Mouse (Mus musculus): ENCODE measurements around the gene Vmn2r-ps159. TPM values are rescaled to one million over a fixed set of nuclear protein-coding genes. Genes with fewer than 3 reads are reported as not detected.
"Not testable (repeated sequence)": the region's sequence is repeated elsewhere in the genome, so short reads cannot be mapped to it uniquely, and the experiment has no call there.

Gene Vmn2r-ps159
- not detected in 2 replicates for polyA plus RNA-seq (2015; fragmentation: Nextera tagmentation; extraction: Ambion mirVana)

DNA sequence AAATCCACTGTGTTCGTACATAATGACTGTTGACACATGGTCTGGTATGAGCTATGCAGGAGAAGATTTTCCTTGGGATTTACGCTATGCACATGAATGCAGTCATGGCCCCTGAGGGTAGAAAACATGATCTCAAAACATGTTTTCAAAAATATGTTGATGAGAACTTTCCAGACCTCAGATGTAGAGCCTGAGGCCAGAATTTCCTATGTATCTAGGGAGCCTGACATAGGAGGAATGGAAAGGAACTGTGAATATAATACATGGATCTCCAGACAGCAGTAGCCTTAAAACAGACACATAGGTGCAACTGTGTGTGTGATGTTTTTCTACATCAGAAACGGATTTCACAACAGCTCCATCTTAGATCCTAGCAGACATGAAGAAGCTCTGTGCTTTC lies at the start of gene Vmn2r-ps159:
Gene Vmn2r-ps159, plus strand, starts transcription at position 301 of the 400 bp plus-strand sequence.
- not testable (repeated sequence) for H3K9ac ChIP-seq (replicated peaks); H3K4me1 ChIP-seq (ENCODE audit: insufficient read depth); H3K4me2 ChIP-seq (ENCODE audit: low read depth, low read length); DNase-seq; ATAC-seq; H3K27me3 ChIP-seq (ENCODE audit: insufficient read depth, low read length); H3K9me3 ChIP-seq (ENCODE audit: low read length); H3K27ac ChIP-seq (ENCODE audit: low read depth); H3K4me3 ChIP-seq (ENCODE audit: low read depth, low read length); H3K36me3 ChIP-seq (replicated peaks; ENCODE audit: insufficient read depth, low read length)
- WGBS (ENCODE audit: insufficient replicate concordance), result 64% methylated on average over 3 of the region's 3 CpGs

DNA sequence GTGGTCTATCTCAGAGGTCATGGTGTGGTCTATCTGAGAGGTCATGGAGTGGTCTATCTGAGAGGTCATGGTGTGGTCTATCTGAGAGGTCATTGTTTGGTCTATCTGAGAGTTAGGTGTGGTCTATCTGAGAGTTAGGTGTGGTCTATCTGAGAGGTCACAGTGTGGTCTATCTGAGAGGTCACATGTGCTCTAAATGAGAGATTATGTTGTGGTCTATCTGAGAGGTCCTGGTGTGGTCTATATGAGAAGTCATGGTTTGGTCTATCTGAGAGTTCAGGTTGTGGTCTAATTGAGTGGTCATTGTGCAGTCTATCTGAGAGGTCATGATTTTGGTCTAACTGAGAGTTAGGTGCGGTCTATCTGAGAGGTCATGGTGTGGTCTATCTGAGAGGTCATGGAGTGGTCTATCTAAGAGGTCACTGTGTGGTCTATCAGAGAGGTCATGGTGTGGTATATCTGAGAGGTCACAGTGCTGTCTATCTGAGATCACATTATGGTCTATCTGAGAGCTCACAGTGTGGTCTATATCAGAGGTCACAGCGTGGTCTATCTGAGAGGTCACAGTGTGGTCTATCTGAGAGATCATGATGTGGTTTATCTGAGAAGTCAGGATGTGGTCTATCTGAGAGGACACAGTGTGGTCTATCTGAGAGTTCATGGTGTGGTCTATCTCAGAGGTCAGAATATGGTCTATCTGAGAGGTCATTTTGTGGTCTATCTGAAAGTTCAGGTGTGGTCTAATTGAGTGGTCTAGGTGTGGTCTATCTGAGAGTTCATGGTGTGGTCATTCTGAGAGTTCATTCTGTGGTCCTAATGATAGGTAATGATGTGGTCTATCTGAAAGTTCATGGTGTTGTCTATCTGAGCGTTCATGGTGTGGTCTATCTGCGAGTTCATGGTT lies 10.9 kb downstream of the Vmn2r-ps159 start:
- H3K4me1 ChIP-seq (ENCODE audit: insufficient read depth); H3K4me2 ChIP-seq (ENCODE audit: low read depth, low read length); DNase-seq; H3K9me3 ChIP-seq (ENCODE audit: low read length); H3K9ac ChIP-seq (replicated peaks); H3K27me3 ChIP-seq (ENCODE audit: insufficient read depth, low read length); H3K36me3 ChIP-seq (replicated peaks; ENCODE audit: insufficient read depth, low read length); H3K4me3 ChIP-seq (ENCODE audit: low read depth, low read length); H3K27ac ChIP-seq (ENCODE audit: low read depth): not testable (repeated sequence)
- peak; percentile 21; the same call in 1 of the 2 replicates for ATAC-seq
- WGBS (ENCODE audit: insufficient replicate concordance), result 71% methylated on average over 4 of the region's 4 CpGs

DNA sequence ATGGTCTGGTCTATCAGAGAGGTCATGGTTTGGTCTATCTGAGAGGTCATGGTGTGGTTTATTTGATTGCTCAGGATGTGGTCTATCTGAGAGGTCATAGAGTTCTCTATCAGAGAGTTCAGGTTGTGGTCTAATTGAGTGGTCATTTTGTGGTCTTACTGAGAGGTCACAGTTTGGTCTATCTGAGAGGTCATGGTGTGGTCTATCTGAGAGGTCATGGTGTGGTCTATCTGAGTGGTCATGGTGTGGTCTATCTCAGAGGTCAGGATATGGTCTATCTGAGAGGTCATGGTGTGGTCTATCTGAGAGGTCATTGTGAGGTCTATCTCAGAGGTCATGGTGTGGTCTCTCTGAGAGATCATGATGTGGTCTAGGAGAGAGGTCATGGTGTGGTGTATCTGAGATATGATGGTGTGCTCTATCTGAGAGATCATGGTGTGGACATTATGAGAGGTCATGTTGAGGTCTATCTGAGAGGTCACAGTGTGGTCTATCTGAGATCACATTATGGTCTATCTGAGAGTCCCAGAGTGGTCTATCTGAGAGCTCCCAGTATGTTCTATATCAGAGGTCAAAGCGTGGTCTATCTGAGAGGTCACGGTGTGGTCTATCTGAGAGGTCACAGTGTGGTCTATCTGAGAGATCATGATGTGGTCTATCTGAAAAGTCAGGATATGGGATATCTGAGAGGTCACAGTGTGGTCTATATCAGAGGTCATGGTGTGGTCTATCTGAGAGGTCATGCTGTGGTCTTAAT lies 11.8 kb downstream of the Vmn2r-ps159 start:
- Histone ChIP-seq H3K27me3 (ENCODE audit: insufficient read depth, low read length) (no peaks in the 10 kb centered on the region), H3K9me3 (ENCODE audit: low read length) (peaks cover 6% of the 10 kb centered on the region; the same call in 1 of the 2 replicates), H3K4me1 (ENCODE audit: insufficient read depth) (no peaks in the 10 kb centered on the region), H3K4me2 (ENCODE audit: low read depth, low read length) (no peak overlapping the region), H3K9ac (replicated peaks) (no peak overlapping the region), H3K4me3 (ENCODE audit: low read depth, low read length) (no peak overlapping the region), H3K36me3 (replicated peaks; ENCODE audit: insufficient read depth, low read length) (no peaks in the 10 kb centered on the region), H3K27ac (ENCODE audit: low read depth) (no peak overlapping the region)
- TF ChIP-seq EP300 (IDR thresholded peaks at IDR 0.05; ENCODE audit: low read depth) (no peak), CTCF (IDR thresholded peaks at IDR 0.05; ENCODE audit: low read depth) (no peak)
- DNase-seq (peak; percentile 55), ATAC-seq (peak; percentile 53)
- 82% methylated on average over 2 of the region's 2 CpGs for WGBS (ENCODE audit: insufficient replicate concordance)

- Histone ChIP-seq H3K36me3 (replicated peaks; ENCODE audit: insufficient read depth, low read length) (no peaks in the 10 kb centered on the region), H3K4me3 (ENCODE audit: low read depth, low read length) (no peak overlapping the region), H3K9ac (replicated peaks) (no peak overlapping the region), H3K27ac (ENCODE audit: low read depth) (no peak overlapping the region), H3K4me1 (ENCODE audit: insufficient read depth) (no peaks in the 10 kb centered on the region), H3K9me3 (ENCODE audit: low read length) (peaks cover 6% of the 10 kb centered on the region; the same call in 1 of the 2 replicates), H3K4me2 (ENCODE audit: low read depth, low read length) (no peak overlapping the region), H3K27me3 (ENCODE audit: insufficient read depth, low read length) (no peaks in the 10 kb centered on the region)
- DNase-seq (no peak), ATAC-seq (peak; percentile 15)
- WGBS (ENCODE audit: insufficient replicate concordance), result 81% methylated on average over 1 of the region's 1 CpGs
- TF ChIP-seq CTCF (IDR thresholded peaks at IDR 0.05; ENCODE audit: low read depth), result no peak
- TF ChIP-seq EP300 (IDR thresholded peaks at IDR 0.05; ENCODE audit: low read depth), result no peak
Measured at GRCm38 (mm10) chr4:156343332-156343731, 12.4 kb downstream of the Vmn2r-ps159 start.

DNA sequence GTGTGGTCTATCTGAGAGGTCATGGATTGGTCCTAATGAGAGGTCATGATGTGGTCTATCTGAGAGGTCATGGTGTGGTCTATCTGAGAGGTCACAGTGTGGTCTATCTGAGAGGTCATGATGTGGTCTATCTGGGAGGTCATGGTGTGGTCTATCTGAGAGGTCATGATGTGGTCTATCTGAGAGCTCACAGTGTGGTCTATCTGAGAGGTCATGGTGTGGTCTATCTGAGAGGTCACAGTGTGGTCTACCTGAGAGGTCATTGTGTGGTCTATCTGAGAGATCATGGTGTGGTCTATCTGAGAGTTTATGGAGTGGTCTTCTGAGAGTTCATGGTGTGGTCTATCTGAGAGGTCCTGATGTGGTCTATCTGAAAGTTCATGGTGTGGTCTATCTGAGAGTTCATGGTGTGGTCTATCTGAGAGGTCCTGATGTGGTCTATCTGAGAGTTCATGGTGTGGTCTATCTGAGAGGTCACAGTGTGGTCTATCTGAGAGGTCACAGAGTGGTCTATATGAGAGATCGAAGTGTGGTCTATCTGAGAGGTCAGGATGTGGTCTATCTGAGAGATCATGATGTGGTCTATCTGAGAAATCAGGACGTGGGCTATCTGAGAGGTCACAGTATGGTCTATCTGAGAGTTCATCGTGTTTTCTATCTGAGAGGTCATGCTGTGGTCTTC lies 26.0 kb downstream of the Vmn2r-ps159 start:
- H3K27me3 ChIP-seq (ENCODE audit: insufficient read depth, low read length); DNase-seq; H3K9me3 ChIP-seq (ENCODE audit: low read length); H3K36me3 ChIP-seq (replicated peaks; ENCODE audit: insufficient read depth, low read length); H3K4me2 ChIP-seq (ENCODE audit: low read depth, low read length); H3K27ac ChIP-seq (ENCODE audit: low read depth); H3K4me3 ChIP-seq (ENCODE audit: low read depth, low read length); H3K9ac ChIP-seq (replicated peaks); H3K4me1 ChIP-seq (ENCODE audit: insufficient read depth): not testable (repeated sequence)
- 46% methylated on average over 3 of the region's 3 CpGs for WGBS (ENCODE audit: insufficient replicate concordance)
- peak; percentile 27; the same call in 1 of the 2 replicates for ATAC-seq

Other genes starting within 250 kb of the Vmn2r-ps159 start
- gene 9430015G10Rik, start 221.1 kb upstream of the Vmn2r-ps159 start, polyA plus RNA-seq (2015; fragmentation: Nextera tagmentation; extraction: Ambion mirVana), result 3.1 and 3.9 TPM in 2 replicates
- gene Rnf223, start 200.6 kb upstream of the Vmn2r-ps159 start, polyA plus RNA-seq (2015; fragmentation: Nextera tagmentation; extraction: Ambion mirVana), result 0.06 and 0.07 TPM in 2 replicates
- gene Agrn, start 133.6 kb upstream of the Vmn2r-ps159 start, polyA plus RNA-seq (2015; fragmentation: Nextera tagmentation; extraction: Ambion mirVana), result 4.4 and 5.2 TPM in 2 replicates
- 33.0 and 39.8 TPM in 2 replicates for gene Isg15, start 130.3 kb upstream of the Vmn2r-ps159 start, polyA plus RNA-seq (2015; fragmentation: Nextera tagmentation; extraction: Ambion mirVana)
- gene AW011738, start 127.8 kb upstream of the Vmn2r-ps159 start, polyA plus RNA-seq (2015; fragmentation: Nextera tagmentation; extraction: Ambion mirVana), result 1.7 and 1.9 TPM in 2 replicates
- 0.08 and 0.19 TPM in 2 replicates for gene Perm1, start 115.2 kb upstream of the Vmn2r-ps159 start, polyA plus RNA-seq (2015; fragmentation: Nextera tagmentation; extraction: Ambion mirVana)
- 2.0 and 2.3 TPM in 2 replicates for gene Plekhn1, start 96.2 kb upstream of the Vmn2r-ps159 start, polyA plus RNA-seq (2015; fragmentation: Nextera tagmentation; extraction: Ambion mirVana)
- 20.5 and 22.3 TPM in 2 replicates for gene Noc2l, start 95.1 kb upstream of the Vmn2r-ps159 start, polyA plus RNA-seq (2015; fragmentation: Nextera tagmentation; extraction: Ambion mirVana)
- 9.7 and 10.3 TPM in 2 replicates for gene Samd11, start 75.4 kb upstream of the Vmn2r-ps159 start, polyA plus RNA-seq (2015; fragmentation: Nextera tagmentation; extraction: Ambion mirVana)